Mouse (Mus musculus): ENCODE data around the gene 4833439L19Rik.

- TF ChIP-seq CTCF (IDR thresholded peaks at IDR 0.05; ENCODE audit: borderline replicate concordance, insufficient read depth, low read length): no peak
- TF ChIP-seq POLR2A (IDR thresholded peaks at IDR 0.05; ENCODE audit: low read depth, low read length): no peak
Measured at GRCm38 (mm10) chr13:54556176-54556575, 9.1 kb downstream of the 4833439L19Rik start.
